Mouse (Mus musculus): ENCODE measurements at regions not wholly inside any gene's neighbourhood (a gene's known extent, or its start where the extent isn't known, plus 50 kb on each side); places are given as distances from the start of the nearest gene placed in this dataset.

DNA sequence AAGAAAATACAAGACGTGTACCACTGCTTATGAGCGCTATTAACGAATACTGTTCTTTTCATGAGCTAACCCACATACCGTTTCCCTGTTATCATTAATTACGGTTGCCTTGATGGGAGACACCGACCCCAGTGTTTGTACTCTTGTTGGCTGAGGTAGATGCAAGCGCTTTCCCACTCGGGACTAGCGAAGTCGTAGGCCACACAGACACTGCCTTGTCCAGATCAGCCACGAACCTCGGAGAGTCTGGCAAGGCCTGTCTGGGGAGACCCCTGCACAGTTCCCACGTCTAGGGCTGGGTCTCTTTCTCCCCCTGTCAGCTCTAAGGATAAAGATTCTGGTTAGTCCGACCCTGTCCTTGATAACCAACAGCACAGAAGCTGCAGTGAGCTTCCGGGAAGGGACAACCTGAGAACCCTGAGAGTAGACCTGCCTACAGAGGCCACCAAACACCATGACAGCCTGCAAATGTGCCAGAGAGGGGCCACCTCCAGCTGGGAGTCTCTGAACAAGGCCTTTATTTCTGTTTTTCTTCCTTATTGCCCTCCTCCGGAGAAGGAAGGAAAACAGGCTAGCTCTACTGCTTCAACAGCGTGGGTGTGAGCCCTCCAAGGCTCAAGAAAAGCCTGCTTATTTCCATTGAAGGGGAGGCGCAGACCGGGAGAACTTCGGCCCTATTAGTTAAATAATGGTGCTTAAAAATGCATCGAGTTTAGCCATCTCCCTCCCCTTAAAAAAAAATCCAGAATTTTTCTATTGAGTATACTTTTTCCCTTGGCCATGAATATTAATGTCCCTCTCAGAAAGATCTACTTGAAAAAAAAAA, 209.8 kb downstream of the Gm26897 start:
- WGBS, result 49% methylated on average over 21 of the region's 21 CpGs
- no peaks in the 10 kb centered on the region for H3K36me3 ChIP-seq (ENCODE audit: control insufficient read depth, insufficient read depth, low read length)

DNA sequence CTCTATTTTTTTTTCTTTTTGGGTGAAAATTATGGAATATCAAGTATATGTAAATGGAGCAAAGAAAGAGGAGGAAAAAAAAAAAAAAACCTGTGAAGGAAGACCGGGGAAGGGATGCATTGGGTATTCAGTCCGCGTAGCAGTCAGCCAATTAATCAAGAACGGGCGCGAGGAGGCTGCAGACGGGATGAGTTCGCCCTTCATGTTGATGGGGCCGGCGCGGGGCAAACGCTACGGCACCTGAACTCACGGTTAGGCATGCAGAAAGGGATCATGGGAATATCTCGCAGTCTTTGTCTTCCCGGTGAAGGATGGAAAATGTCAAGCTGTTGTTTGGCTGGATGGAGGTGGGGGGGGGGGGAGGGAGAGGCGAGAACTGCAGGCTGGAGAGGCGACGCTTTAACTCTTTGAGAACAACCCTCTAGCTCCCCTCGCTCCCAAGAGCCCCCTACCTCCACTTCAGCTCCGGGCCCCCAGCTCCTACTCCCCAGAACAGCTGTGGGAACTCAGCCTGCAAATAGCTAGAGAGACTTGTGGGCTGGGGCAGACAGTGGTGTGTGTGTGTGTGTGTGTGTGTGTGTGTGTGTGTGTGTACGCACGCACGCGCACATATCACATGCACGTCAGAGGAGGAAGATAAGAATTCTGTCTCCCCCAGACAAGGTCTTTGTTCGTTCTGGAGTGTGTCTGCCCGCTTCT, 210.7 kb downstream of the Gm26897 start:
- WGBS, result 41% methylated on average over 28 of the region's 28 CpGs
- Histone ChIP-seq H3K4me3 (ENCODE audit: low read depth, low read length) (no peak overlapping the region), H3K4me1 (ENCODE audit: control insufficient read depth, insufficient read depth, insufficient read length, low read length) (no peaks in the 10 kb centered on the region), H3K36me3 (ENCODE audit: control insufficient read depth, insufficient read depth, low read length) (no peaks in the 10 kb centered on the region), H3K27ac (ENCODE audit: insufficient read depth, low read depth, low read length) (no peak overlapping the region), H3K27me3 (ENCODE audit: control insufficient read depth, insufficient read depth, low read length) (no peaks in the 10 kb centered on the region)
- no peak for TF ChIP-seq CTCF (IDR thresholded peaks at IDR 0.05; ENCODE audit: extremely low read depth, insufficient read length, insufficient replicate concordance, low read depth, low read length)
- TF ChIP-seq POLR2A (IDR thresholded peaks at IDR 0.05; ENCODE audit: low read depth, low read length), result no peak

More for the DNA sequence above, 209.8 kb downstream of the Gm26897 start:
- Histone ChIP-seq H3K27ac (ENCODE audit: insufficient read depth, low read depth, low read length) (no peak overlapping the region), H3K27me3 (ENCODE audit: control insufficient read depth, insufficient read depth, low read length) (no peaks in the 10 kb centered on the region), H3K4me3 (ENCODE audit: low read depth, low read length) (no peak overlapping the region), H3K4me1 (ENCODE audit: control insufficient read depth, insufficient read depth, insufficient read length, low read length) (no peaks in the 10 kb centered on the region)
- TF ChIP-seq CTCF (IDR thresholded peaks at IDR 0.05; ENCODE audit: extremely low read depth, insufficient read length, insufficient replicate concordance, low read depth, low read length), result no peak
- TF ChIP-seq POLR2A (IDR thresholded peaks at IDR 0.05; ENCODE audit: low read depth, low read length), result no peak

DNA sequence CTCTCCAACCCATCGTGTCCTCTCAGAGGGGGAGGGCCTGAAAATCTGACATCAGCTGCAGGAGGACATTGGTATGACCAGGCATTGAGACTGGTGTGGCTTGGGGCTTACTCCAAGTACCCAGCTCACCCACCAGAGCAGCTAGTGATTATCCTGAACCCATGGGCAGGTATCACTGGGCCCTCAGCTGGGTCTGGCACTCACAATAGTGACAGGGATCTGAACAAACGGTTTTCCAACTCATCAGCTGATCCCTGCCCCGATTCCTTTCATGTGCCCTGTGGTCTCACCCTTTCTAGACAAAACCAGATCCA, 211.2 kb downstream of the Gm26897 start:
- no peak overlapping the region for H3K27ac ChIP-seq (ENCODE audit: insufficient read depth, low read depth, low read length)
- no peaks in the 10 kb centered on the region for H3K27me3 ChIP-seq (ENCODE audit: control insufficient read depth, insufficient read depth, low read length)
- no peak overlapping the region for H3K4me3 ChIP-seq (ENCODE audit: low read depth, low read length)
- TF ChIP-seq POLR2A (IDR thresholded peaks at IDR 0.05; ENCODE audit: low read depth, low read length), result no peak
- no peak for TF ChIP-seq CTCF (IDR thresholded peaks at IDR 0.05; ENCODE audit: extremely low read depth, insufficient read length, insufficient replicate concordance, low read depth, low read length)
- H3K4me1 ChIP-seq (ENCODE audit: control insufficient read depth, insufficient read depth, insufficient read length, low read length), result no peaks in the 10 kb centered on the region
- 58% methylated on average over 3 of the region's 3 CpGs for WGBS
- H3K36me3 ChIP-seq (ENCODE audit: control insufficient read depth, insufficient read depth, low read length), result no peaks in the 10 kb centered on the region

DNA sequence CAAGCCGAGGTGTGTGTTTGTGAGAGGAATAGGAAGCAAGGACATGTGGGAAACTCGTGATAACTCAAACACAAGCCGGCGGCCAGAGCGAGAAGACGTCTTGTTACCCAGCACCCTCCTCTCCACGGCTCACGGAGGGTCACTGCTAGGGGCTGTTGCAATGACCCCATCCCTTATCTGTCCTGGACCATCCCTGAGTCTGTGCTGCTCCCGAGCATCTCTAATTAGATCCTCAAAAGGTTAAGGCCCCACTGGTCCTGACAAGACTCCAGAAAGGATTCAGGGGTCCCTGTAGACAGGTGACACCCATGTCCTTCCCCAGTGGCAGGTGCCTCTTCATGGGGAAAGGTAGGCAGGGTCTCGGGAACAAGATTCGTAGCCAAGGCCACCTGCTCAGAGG, 212.6 kb downstream of the Gm26897 start:
- no peak overlapping the region for H3K4me3 ChIP-seq (ENCODE audit: low read depth, low read length)
- WGBS, result 82% methylated on average over 11 of the region's 11 CpGs
- no peaks in the 10 kb centered on the region for H3K27me3 ChIP-seq (ENCODE audit: control insufficient read depth, insufficient read depth, low read length)

DNA sequence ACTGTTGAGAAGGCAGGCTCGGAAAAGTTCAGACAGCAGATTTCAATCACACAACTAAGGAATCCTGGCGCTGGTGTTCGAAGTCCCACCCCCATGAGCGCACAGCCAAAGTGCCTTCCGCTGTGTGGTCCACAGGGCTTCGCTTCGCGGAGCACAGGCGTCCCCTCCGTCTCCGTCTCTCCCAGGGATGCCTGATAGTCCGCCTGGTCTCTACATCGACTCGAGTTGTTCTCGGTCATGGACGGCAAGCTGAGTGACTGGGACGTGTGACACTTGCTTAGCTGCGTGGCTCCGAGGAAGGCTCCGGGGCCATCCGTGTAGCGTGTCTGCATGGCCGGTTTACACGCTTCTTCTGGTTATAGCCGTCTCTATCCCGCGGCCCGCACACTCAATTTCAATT, 224.0 kb downstream of the Gm26897 start:
- 72% methylated on average over 28 of the region's 28 CpGs for WGBS
- Histone ChIP-seq H3K4me1 (ENCODE audit: control insufficient read depth, insufficient read depth, insufficient read length, low read length) (no peaks in the 10 kb centered on the region), H3K36me3 (ENCODE audit: control insufficient read depth, insufficient read depth, low read length) (no peaks in the 10 kb centered on the region), H3K27me3 (ENCODE audit: control insufficient read depth, insufficient read depth, low read length) (no peaks in the 10 kb centered on the region), H3K27ac (ENCODE audit: insufficient read depth, low read depth, low read length) (no peak overlapping the region), H3K4me3 (ENCODE audit: low read depth, low read length) (no peak overlapping the region)
- TF ChIP-seq CTCF (IDR thresholded peaks at IDR 0.05; ENCODE audit: extremely low read depth, insufficient read length, insufficient replicate concordance, low read depth, low read length), result no peak
- TF ChIP-seq POLR2A (IDR thresholded peaks at IDR 0.05; ENCODE audit: low read depth, low read length), result no peak

More for the DNA sequence above, 212.6 kb downstream of the Gm26897 start:
- Histone ChIP-seq H3K27ac (ENCODE audit: insufficient read depth, low read depth, low read length) (no peak overlapping the region), H3K36me3 (ENCODE audit: control insufficient read depth, insufficient read depth, low read length) (no peaks in the 10 kb centered on the region), H3K4me1 (ENCODE audit: control insufficient read depth, insufficient read depth, insufficient read length, low read length) (no peaks in the 10 kb centered on the region)
- TF ChIP-seq CTCF (IDR thresholded peaks at IDR 0.05; ENCODE audit: extremely low read depth, insufficient read length, insufficient replicate concordance, low read depth, low read length) (no peak), POLR2A (IDR thresholded peaks at IDR 0.05; ENCODE audit: low read depth, low read length) (no peak)

DNA sequence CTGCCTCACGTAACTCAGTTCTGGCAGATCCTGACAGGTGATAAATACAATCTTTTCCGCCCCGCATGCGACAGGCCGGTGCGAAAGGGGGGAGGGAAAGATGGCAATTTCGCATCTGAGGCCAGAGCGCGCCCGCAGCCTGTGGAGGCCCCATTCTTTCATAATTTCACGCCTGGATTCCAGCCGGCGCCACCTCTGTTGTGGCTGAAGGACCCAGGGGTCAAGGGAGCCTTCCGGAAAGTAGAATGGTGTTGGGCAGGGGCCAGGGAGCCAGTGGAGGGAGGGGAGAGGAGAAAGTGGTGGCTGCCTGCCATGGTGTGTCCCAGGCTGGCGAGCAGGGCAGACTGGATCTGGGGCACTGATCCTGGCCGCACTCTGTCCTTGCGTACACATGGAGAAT, 224.5 kb downstream of the Gm26897 start:
- WGBS, result 62% methylated on average over 17 of the region's 17 CpGs
- no peaks in the 10 kb centered on the region for H3K4me1 ChIP-seq (ENCODE audit: control insufficient read depth, insufficient read depth, insufficient read length, low read length)
- H3K4me3 ChIP-seq (ENCODE audit: low read depth, low read length), result no peak overlapping the region
- no peak overlapping the region for H3K27ac ChIP-seq (ENCODE audit: insufficient read depth, low read depth, low read length)
- H3K36me3 ChIP-seq (ENCODE audit: control insufficient read depth, insufficient read depth, low read length), result no peaks in the 10 kb centered on the region
- H3K27me3 ChIP-seq (ENCODE audit: control insufficient read depth, insufficient read depth, low read length), result no peaks in the 10 kb centered on the region
- TF ChIP-seq CTCF (IDR thresholded peaks at IDR 0.05; ENCODE audit: extremely low read depth, insufficient read length, insufficient replicate concordance, low read depth, low read length), result no peak

DNA sequence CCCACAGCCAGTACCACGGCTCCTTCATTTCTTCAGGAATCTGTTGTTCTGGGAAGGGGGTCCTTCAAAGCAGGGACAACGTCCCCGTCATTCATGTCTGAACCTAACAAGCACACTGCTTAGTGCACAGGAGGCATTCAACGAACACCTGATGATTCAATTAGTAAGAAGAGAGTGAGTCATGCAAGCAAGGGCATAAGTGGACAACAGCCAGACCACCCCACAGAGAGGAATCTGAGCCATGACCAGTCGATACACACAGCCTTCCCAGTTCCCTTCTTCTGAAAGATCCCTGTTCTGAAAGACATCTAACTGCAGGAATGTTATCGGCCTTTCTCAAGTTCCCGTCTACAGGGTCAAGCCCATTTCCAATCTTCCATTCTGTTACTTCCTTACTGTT, 231.6 kb downstream of the Gm26897 start:
- Histone ChIP-seq H3K27me3 (ENCODE audit: control insufficient read depth, insufficient read depth, low read length) (no peaks in the 10 kb centered on the region), H3K27ac (ENCODE audit: insufficient read depth, low read depth, low read length) (no peak overlapping the region), H3K4me3 (ENCODE audit: low read depth, low read length) (no peak overlapping the region), H3K36me3 (ENCODE audit: control insufficient read depth, insufficient read depth, low read length) (no peaks in the 10 kb centered on the region), H3K4me1 (ENCODE audit: control insufficient read depth, insufficient read depth, insufficient read length, low read length) (no peaks in the 10 kb centered on the region)
- 81% methylated on average over 7 of the region's 7 CpGs for WGBS
- TF ChIP-seq POLR2A (IDR thresholded peaks at IDR 0.05; ENCODE audit: low read depth, low read length) (no peak), CTCF (IDR thresholded peaks at IDR 0.05; ENCODE audit: extremely low read depth, insufficient read length, insufficient replicate concordance, low read depth, low read length) (no peak)

Measured in small intestine, adult 2 months (tissue).